Mouse (Mus musculus) frontal cortex, postnatal 14 days (tissue): ENCODE measurements around the gene Prl2c5.
"Not testable (repeated sequence)": the region's sequence is repeated elsewhere in the genome, so short reads cannot be mapped to it uniquely, and the experiment has no call there.

Experiments
- DNase-seq, 2 experiments: peaks; one replicate each; pipeline ENCODE4 v3.0.0; 2022; ENCODE audit warnings: low spot score in 2 of 2

Prl2c5 gene

DNA sequence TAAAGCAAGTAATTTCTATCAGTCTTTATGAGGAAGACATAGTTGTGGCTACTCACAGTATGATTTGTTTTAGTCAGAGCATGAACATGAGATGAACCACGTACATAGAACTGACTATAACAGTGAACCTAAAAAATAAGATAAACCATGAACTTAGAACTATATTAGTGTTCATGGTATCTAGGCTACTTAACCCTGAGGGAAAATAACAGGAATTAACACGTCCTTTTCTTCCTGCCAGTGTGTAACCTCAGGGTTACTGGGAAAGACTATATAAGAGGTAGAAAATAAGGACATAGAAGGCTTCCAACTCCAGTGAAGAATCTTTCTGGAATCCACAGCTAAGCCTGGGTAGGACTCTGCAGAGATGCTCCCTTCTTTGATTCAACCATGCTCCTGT, at the start of gene Prl2c5:
Gene Prl2c5, plus strand, starts transcription at position 301 of the 400 bp plus-strand sequence.
- not testable (repeated sequence) for DNase-seq

DNA sequence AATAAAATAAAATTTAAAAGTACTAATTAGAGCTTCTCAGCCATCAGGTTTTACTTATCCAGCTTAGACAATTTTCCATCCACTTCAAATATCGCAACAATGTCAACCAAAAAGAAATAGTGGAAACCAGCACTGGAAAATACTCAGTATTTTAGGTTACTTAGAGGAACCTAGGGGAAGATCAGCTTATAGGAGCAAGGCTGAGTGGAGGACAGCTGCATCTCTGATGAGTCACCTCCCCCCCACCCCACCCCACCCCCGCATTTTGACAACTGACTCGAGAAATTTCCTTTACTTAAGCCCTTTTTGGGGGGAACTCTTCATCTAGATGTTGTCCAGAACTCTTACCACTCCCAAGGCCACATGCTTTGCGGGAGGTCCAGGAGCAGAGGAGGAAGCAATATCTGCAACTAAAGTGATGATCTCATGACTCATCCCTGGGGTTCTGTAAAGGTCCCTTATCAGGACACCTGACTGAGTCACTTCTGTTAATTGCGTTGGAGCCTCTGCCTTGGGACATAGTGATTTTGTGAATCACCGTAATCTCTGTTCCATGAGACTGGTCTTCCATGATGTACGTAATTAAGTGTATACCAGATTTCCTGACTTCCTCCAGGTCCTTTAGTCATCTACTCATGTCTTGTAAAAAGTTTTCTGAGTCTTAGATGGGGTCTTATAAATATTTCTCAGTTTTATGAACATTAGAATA, 19.6 kb upstream of the Prl2c5 start:
- not testable (repeated sequence) for DNase-seq

DNA sequence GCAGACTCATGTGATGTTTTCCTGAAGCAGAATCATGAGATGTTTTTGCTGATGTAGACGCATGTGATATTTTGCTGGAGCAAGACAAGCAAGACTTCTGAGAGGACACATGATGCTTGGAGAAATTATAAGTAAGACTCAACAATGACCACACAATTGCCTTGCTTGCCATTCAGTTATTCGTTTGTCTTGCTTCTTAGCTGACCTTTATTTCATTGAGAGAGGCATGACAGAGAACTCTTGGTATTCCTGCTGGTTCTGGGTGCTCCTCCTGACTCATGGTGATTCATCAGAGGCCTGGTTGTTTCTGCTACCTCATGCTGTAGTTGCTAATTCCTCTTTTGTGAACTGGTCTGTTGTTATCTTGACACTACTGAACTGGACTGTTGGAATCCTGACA, 13.9 kb upstream of the Prl2c5 start:
- not testable (repeated sequence) for DNase-seq

DNA sequence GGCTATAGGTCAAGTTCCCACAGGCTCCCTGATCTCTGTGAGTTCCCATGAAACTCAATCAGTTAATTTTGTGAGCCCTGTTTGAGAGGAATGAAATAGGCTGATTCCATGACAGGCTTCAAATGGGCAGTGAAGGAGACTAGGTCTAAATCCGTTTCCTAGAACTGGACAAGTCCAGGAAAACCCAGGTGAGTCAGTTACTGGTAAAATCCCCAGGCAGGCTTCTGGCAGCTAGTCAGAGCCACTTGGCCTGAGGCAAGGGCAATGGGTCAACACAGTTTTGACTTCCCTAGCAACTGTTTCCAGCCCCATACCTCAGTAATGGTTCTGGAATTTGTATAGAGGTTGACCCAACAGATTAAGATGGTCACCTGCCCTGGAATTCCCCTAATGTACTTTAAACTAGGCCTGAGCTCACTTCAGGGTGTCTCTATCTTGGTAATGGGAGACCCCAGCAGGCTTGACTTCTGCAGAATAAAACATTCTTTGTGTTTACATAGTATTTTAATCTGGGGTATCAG, 8.8 kb upstream of the Prl2c5 start:
- DNase-seq = not testable (repeated sequence)

DNA sequence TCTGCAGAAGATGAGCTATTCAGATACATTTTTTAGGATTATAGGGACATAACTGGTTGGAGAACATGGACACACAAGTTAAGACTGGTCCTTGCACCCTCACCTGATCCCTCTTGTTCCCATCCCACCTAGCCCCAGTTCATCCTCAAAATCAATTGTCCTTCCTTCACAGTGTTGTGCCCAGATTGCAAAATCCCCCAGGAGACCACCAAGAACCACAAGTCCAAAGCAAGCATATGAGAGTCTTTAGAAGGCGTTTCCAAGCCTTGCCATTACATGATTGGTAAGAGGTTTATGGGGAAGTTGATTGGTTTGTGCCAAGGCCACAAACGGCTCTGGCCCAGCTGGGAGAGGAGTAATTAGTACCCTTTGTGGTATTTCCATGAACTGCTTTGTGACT, 6.8 kb upstream of the Prl2c5 start:
- DNase-seq = not testable (repeated sequence)

DNA sequence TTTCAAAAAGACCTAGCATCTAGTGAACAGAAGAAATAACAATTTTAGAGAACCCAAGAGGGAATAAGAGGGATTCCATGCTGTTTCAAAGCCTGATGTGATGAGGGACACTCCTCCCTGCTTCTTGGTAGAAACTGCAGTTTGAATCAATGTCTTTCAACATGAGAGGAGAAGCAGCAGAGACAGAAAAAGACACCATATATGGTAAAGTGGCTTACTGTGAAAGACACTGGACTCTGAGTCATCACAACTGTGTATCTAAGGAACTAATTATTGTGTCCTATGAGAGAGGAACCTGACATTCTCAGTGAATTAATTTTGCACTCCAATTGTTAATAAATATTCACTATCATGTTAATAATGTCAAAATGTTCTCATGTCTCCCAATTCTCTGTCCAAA, 28.7 kb downstream of the Prl2c5 start:
- not testable (repeated sequence) for DNase-seq

DNA sequence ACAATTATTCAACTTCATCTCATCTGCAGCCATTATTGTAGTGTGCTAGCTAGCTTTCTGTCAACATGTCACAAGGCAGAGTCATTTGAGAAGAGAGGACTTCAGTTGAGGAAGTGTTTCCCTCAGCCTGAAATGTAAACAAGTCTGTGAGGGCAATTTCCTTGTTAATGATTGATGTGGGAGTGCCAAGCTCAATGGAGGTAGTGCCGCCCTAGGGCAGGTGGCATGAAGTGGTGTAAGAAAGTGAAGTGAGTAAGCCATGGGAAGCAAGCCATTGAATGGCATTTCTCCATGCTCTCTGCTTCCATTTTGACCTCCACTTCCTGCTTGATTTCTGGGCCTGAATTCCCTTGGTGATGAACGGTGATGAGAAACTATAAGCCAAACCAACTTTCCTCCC, 33.8 kb downstream of the Prl2c5 start:
- DNase-seq = not testable (repeated sequence)

DNA sequence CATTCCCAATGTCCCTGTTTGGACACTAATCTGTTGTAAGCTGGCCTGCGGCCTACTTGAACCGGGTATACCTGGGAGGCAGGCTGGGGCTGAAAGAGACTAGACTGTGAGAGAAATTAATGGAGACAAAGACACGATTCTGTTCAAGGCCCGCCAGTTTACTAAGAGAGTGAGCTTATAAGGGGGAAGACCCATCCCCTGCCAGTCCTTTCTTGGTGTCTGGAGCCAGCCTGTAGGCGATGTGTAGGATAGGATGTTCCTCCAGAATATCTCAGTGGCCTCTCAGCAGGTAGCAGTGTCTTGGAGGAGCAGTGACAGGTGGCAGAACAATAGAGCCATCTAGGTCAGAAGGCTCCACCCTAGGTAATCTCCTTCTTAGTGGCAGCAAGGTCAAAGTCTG, 37.7 kb downstream of the Prl2c5 start:
- DNase-seq = not testable (repeated sequence)

DNA sequence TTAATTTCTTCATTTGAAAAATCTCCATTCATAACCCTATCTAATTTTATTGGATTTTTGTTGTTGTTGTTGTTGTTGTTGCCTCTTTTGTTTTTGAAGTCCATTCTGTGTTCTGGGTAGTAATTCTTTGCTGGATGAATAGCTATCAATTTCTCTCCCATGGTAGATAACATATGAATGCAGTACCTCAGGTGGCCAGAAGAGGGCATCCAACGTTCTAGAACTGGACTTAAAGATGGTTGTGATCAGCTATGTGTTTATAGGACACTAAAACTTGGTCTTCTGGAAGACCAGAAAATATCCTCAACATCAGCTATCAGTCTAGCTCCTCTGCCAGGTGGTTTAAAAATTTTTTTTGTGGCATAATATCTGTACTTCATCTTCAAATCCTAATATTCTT, 54.9 kb downstream of the Prl2c5 start:
- DNase-seq = peak in 1 of 2 experiments; percentile 30
